Mouse (Mus musculus): ENCODE results near the gene Top2b. TPM values are rescaled to one million over a fixed set of nuclear protein-coding genes. Genes with fewer than 3 reads are reported as not detected.

Top2b gene
- total RNA-seq (2021): 10 to 100 TPM; 33.6 to 37.2 TPM
- long read RNA-seq, experiment 1, full-length matches to known transcripts: 6 of 7 reads
- long read RNA-seq, experiment 1, partial matches to known transcripts: 1 of 7 reads
- long read RNA-seq, experiment 1, other reads (novel, unspliced or antisense): 0 of 7 reads
- long read RNA-seq, experiment 2, full-length matches to known transcripts: 5 of 8 reads
- long read RNA-seq, experiment 2, partial matches to known transcripts: 2 of 8 reads
- long read RNA-seq, experiment 2, other reads (novel, unspliced or antisense): 1 of 8 reads

DNA sequence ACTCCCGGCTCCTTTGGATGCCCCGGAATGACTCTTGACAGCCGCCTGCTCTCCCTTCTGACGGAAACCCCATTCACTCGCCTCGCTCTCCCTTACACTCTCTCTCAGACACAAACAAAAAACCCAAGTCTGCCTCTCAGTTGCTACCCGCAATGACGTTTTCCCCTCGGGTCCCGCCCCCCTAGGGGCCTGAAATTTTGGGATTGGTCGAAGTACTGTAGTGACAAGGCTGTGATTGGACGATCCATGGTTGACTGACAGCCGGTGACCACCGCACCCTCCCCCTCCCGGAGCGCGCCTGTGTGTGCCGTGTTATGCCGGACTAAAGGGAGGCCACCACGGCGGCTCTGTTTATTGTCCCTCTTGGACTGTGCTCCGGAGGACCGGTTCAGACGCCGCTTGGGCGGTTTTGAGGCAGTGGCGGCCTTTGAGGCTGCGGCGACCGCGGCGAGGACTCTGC, at the start of gene Top2b:
Gene Top2b, plus strand, starts transcription at position 302 of the 460 bp plus-strand sequence.
- peak; percentile 97 for DNase-seq

DNA sequence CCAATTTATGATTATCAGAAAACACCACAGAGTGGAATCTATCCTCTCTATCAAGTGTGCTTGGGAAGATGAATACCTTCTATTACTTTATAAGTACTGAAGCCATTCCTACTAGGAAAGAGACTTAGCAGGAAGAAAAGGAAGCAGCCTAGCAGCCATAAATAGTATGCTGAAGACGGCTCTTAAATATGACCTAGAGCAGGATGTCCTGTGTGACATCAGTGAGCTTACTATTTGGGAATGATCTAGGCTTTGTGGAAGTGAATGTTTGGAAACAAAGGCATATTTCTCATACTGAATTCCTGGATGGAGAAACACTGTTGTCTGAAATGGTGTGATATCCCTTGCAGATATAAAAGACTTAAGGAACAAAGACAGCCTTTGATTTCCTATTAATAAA, 48.3 kb upstream of the Top2b start:
- DNase-seq: no peak

DNA sequence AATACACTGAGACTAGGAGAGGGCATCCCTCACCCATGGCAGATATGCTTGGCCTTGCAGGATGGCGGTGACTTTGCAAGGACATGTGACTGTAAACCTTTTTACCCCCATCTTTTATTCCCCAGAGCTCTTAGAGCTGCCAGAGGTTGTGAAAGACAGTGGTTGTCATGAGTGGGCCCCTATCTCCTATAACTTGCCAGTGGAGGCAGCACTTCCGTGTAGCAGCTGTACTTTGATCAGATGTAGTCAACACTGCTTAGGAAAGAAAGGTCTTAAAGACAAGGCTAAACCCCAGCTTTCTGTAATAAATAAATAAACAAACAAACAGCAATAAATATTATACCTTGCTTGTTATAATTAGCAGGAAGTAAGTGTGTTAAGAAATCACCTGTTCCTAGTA, 45.2 kb upstream of the Top2b start:
- no peak for DNase-seq

DNA sequence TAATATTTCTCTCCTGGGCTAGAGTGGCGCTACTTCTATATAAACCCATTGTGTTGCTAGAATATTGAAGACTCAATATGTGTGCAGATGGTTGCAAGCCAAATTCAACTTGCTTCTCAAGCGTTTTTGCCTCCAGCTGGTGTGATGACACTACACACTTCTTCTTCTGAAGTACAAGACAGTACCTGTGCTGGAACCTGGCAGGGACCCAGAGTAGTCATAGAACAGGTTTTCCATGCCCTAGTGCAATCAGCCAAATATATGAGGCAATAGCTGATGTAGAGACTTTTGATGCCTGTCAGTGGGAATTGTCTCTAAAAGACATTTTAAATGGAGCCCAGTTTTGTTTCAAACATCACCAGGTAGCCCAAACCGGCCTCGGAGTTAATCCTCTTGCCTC, 40.6 kb upstream of the Top2b start:
- DNase-seq: no peak

- DNase-seq: no peak
Measured at GRCm38 (mm10) chr14:16325208-16325607, 39.8 kb upstream of the Top2b start.

GRCm38 (mm10) chr14:16328531-16328930, 36.4 kb upstream of the Top2b start:
- peak; percentile 58 for DNase-seq

- DNase-seq: no peak
Measured at GRCm38 (mm10) chr14:16328959-16329480, 36.0 kb upstream of the Top2b start.

GRCm38 (mm10) chr14:16329756-16330155, 35.2 kb upstream of the Top2b start:
- DNase-seq: no peak

GRCm38 (mm10) chr14:16334260-16334659, 30.7 kb upstream of the Top2b start:
- DNase-seq: no peak

DNA sequence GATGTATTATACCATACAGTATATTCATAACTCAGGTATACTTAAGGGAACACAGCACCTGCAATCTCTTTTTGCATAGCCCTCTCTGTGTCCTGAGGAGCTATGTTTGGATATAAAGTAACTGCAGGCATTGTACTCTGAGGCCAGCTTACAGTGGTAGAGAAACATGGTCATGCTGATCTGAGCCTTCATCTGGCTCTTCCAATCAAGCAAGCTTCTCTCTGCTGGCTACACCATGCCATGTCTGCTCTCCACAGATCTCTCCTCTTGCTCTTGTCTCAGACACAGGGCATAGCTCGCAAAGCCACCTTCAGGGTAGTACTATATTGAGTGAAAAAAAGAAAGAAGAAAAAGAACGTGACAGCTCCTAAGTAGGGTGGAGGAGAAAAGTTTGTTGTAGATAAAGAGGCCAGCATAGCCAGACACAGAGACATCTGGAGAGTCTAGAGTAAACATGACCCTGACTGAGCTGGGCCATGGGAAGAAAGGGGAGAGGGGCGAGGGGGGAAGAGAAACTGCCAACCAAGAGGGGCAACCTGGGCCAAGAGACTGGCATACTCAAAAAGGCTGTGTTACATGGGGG, 29.1 kb upstream of the Top2b start:
- DNase-seq: no peak

GRCm38 (mm10) chr14:16347505-16347904, 17.5 kb upstream of the Top2b start:
- no peak for DNase-seq

GRCm38 (mm10) chr14:16359704-16360103, 5.3 kb upstream of the Top2b start:
- no peak for DNase-seq

GRCm38 (mm10) chr14:16364161-16364831, 683 bp upstream of the Top2b start:
- peak; percentile 44 for DNase-seq

- DNase-seq: peak; percentile 73
Measured at GRCm38 (mm10) chr14:16365362-16366173, 589 bp downstream of the Top2b start.

DNA sequence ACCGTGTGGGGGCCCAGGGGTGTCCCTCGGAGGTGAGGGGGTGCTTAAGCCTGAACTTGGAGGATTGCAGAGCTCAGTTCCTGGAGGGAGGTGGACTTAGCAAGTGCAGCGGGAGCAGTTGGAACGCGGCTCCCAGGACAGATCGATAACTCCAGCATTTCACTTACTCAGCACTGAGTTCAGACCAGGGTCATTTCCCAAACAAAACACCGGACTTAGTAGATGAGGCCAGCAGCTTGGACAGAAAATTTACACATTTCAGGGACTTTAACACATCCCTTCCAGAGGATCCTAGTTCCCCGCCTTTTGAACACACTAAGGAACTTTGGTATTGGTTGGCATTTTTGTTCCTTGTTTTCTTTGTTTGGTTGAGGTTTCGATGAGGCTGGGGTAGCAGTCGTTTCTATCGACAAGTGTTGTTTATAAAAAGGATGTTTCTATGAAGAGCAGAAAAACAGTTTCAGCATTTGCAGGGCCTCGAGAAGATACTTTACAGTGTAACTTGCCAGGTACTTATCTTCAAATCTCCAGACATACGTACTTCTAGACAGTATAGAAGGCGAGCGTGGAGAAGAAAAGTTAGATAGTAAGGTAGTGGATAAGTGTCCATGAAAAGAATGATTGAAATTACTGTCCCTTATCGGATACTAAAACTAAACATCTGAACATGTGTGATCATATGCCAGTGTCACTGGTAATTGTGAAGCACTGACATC, 1.4 kb downstream of the Top2b start:
- DNase-seq: no peak

GRCm38 (mm10) chr14:16366986-16367385, 2.0 kb downstream of the Top2b start:
- no peak for DNase-seq

DNA sequence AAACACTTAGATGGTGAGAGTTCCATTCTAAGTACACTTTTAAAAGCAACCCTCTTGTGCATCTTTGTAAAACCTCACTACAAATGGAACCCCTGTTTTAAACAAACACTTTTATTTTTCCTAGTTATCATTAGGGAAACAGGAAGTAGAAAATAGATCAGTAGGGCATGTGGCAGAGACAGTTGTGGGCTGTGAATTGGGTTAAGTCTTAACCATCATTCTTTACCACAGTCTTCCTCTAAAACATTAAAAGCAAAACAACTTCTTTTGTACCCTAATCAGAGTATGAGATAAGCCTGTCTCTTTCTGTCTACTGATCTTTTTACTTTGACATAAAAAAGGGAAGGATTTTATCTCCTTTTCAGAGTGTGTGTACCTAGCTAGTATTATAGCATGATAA, 7.8 kb downstream of the Top2b start:
- DNase-seq: no peak

GRCm38 (mm10) chr14:16373190-16373589, 8.2 kb downstream of the Top2b start:
- DNase-seq: no peak

DNA sequence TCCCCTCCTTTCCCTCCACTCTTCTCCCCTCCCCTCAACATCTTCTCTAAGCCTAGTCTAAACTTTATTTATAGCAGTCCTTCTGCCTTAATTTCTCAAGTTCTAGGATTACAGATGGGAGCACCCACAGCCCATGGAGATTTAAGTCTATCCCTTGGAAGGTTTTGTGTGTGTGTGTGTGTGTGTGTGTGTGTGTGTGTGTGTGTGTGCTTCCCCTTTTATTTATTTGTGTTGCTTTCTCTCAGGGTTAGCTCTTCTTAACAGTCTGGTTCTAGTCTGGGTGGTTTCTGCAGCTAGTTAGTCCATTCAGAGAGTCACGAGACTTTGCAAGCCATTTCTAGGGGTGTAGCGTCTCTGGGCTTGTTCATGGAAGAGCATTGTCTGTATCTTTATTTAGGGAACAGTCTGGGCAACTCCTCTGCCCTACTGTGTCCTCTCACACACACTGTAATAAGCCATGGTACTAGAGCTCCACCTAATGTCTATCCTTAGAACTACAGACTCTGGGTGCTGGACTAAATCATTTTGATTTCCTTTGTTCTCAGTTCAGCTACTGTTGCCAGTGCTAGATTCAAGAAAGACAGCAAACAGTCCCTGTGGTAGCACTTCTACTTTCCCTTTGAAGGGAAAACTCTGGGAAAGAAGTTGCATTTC, 15.1 kb downstream of the Top2b start:
- DNase-seq: peak; percentile 14

- no peak for DNase-seq
Measured at GRCm38 (mm10) chr14:16384783-16385182, 19.8 kb downstream of the Top2b start.

- no peak for DNase-seq
Measured at GRCm38 (mm10) chr14:16405187-16405586, 40.2 kb downstream of the Top2b start.

Measured in gastrocnemius, postnatal 25 days (tissue).